Mouse (Mus musculus) G1E (cell line): Measurements from ENCODE around the gene Timm29. TPM values are rescaled to one million over a fixed set of nuclear protein-coding genes. Genes with fewer than 3 reads are reported as not detected.

Source experiments
- ATAC-seq: 2 replicates; pipeline ENCODE4 v1.8.0; 2016; ENCODE audit warnings: mild to moderate bottlenecking; ENCODE audit not compliant: insufficient number of reproducible peaks, poor library complexity, low FRiP score, severe bottlenecking; ENCODE audit errors: extremely low read depth
- DNase-seq: peaks from one replicate; pipeline ENCODE4 v3.0.0; 2012; ENCODE audit warnings: low spot score
- H3K27me3 ChIP-seq: 2 replicates; pipeline ENCODE4 v1.6.1; 2012; ENCODE audit warnings: mild to moderate bottlenecking, low read length, inconsistent platforms; ENCODE audit not compliant: insufficient read depth
- H3K36me3 ChIP-seq: replicated peaks from 2 replicates; pipeline ENCODE3; 2012; ENCODE audit warnings: mild to moderate bottlenecking, inconsistent platforms
- H3K4me1 ChIP-seq: 2 replicates; pipeline ENCODE4 v1.6.1; 2012; ENCODE audit warnings: low read depth, low read length, inconsistent platforms, mixed read lengths; ENCODE audit not compliant: insufficient read depth
- H3K4me3 ChIP-seq: 2 replicates; pipeline ENCODE4 v1.5.1; 2012; ENCODE audit warnings: low read depth, mild to moderate bottlenecking, inconsistent platforms, low read length, moderate library complexity, mixed read lengths
- H3K9me3 ChIP-seq: replicated peaks from 2 replicates; pipeline ENCODE4 v1.6.1; 2012; ENCODE audit warnings: inconsistent platforms
- CTCF ChIP-seq: IDR thresholded peaks from 2 replicates; pipeline ENCODE4 v1.5.1; 2012; ENCODE audit warnings: low read depth, low read length, inconsistent platforms, mixed read lengths
- GATA1 ChIP-seq: IDR thresholded peaks from 2 replicates; pipeline ENCODE4 v1.6.1; 2012; ENCODE audit warnings: borderline replicate concordance, low read length, inconsistent platforms, mixed read lengths
- GATA2 ChIP-seq: IDR thresholded peaks from 2 replicates; pipeline ENCODE4 v1.6.1; 2012; ENCODE audit warnings: low read depth, low read length, inconsistent platforms, borderline replicate concordance
- POLR2AphosphoS5 ChIP-seq: IDR thresholded peaks from 2 replicates; pipeline ENCODE4 v1.6.1; 2012; ENCODE audit warnings: low read depth, low read length, inconsistent platforms; ENCODE audit not compliant: insufficient replicate concordance
- TAL1 ChIP-seq: conservative IDR thresholded peaks from 2 replicates; pipeline ENCODE4 v1.6.1; 2012; ENCODE audit warnings: low read depth, low read length, inconsistent platforms, mixed read lengths
- polyA plus RNA-seq: library from polyadenylated mRNA; stranded (reverse); fragments of >175 nt; gene quantifications from 2 replicates; pipeline ENCODE4 v1.2.3, GENCODE M21; 2012
- total RNA-seq, 2 experiments: library from RNA; stranded (forward) in 1 of 2; stranded (reverse) in 1 of 2; fragments of 200-1000 nt in 1 of 2; fragments of >200 nt in 1 of 2; fragmentation: Nextera tagmentation in 1 of 2; gene quantifications; 2 replicates each; pipeline ENCODE4 v1.2.3; 2014 to 2017

The Timm29 gene
- total and polyA plus RNA-seq, 3 experiments: 18.3 to 35.9 (median 25.5) TPM

DNA sequence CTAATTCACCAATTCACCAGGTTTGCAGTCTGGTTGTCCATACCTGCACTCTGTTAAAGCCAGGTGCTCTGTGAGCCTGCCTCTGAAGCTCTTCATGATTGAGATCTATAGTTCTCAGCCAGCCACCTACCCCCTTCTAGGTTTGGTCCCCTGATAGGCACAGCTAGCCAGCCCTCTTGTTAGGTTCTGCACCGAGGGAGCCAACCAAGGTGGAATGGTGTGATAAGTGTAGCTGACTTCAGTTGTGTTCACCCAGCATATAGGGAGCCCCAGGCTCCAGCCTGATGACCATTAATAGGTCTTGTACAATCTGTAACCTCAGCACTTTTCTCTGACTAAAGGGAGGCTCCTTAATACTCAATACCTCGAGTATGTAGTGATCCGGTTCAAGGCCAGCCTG, 7.7 kb downstream of the Timm29 start:
- Histone ChIP-seq H3K9me3 (no peaks in the 10 kb centered on the region), H3K4me1 (peaks cover 7% of the 10 kb centered on the region), H3K4me3 (no peak overlapping the region), H3K36me3 (peaks cover 43% of the 10 kb centered on the region), H3K27me3 (no peaks in the 10 kb centered on the region)
- ATAC-seq (no peak), DNase-seq (no peak)
- TF ChIP-seq POLR2AphosphoS5: no peak

DNA sequence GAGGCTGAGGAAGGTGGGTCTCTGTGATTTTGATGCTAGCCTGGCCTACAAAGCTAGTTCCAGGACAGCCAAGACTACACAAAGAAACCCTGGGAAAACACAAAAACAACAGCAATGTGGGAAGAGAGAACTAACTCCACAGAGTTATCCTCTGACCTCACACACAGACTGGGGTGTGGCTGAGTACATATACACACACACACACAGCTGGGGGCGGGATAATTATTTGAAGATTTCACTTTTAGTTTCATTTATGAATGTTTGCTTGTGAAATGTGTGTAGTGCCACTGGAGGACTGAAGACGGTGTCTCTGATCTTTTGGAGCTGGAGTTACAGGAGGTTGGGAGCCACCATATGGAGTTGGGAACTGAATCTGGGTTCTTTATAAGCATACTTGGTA, 8.6 kb downstream of the Timm29 start:
- Histone ChIP-seq H3K27me3 (no peaks in the 10 kb centered on the region), H3K4me3 (no peak overlapping the region), H3K4me1 (0 out of 2 replicates have a peak, but pooled peaks cover 2% of the 10 kb centered on the region), H3K36me3 (peaks cover 34% of the 10 kb centered on the region), H3K9me3 (no peaks in the 10 kb centered on the region)
- DNase-seq (no peak), ATAC-seq (no peak)
- TF ChIP-seq GATA2: no peak
- no peak for TF ChIP-seq GATA1
- no peak for TF ChIP-seq CTCF
- TF ChIP-seq TAL1: no peak
- no peak for TF ChIP-seq POLR2AphosphoS5

- ATAC-seq: peak; percentile 15; the same call in 1 of the 2 replicates
- Histone ChIP-seq H3K4me3 (no peak overlapping the region), H3K4me1 (peaks cover 6% of the 10 kb centered on the region; the same call in 1 of the 2 replicates), H3K27me3 (0 out of 2 replicates have a peak, but pooled peaks cover 2% of the 10 kb centered on the region), H3K36me3 (peaks cover 27% of the 10 kb centered on the region), H3K9me3 (no peaks in the 10 kb centered on the region)
- TF ChIP-seq CTCF: peak; percentile 77
- no peak for TF ChIP-seq TAL1
- no peak for TF ChIP-seq GATA2
- peak; percentile 51 for DNase-seq
Observed at GRCm38 (mm10) chr9:21601722-21602399, 9.3 kb downstream of the Timm29 start.

- no peak overlapping the region for H3K4me3 ChIP-seq
- peaks cover 11% of the 10 kb centered on the region for H3K36me3 ChIP-seq
- H3K27me3 ChIP-seq: peaks cover 4% of the 10 kb centered on the region; the same call in 1 of the 2 replicates
- TF ChIP-seq POLR2AphosphoS5: no peak
- no peak for DNase-seq
- peaks cover 8% of the 10 kb centered on the region for H3K4me1 ChIP-seq
- ATAC-seq: no peak
- no peaks in the 10 kb centered on the region for H3K9me3 ChIP-seq
Observed at GRCm38 (mm10) chr9:21604119-21604518, 11.6 kb downstream of the Timm29 start.

DNA sequence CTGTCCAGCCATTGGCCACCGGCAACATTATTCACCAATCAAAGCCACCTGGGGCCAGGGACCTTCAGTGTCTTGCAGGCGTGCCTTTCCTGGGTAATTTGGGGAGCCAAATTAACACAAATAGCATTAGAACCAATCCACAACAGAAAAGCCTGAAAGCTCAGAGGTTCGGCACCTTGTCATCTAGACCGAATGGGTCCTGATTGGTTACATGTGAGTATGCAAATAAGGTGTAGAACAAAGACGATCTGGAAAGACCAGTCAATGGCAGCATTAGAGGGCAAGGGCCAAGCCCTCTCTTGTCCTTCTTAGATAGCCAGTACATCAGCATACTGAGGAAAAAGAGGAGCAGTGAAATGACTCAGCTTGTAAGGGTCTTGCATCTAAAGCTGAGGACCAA, 13.3 kb downstream of the Timm29 start:
- Histone ChIP-seq H3K4me3 (no peak overlapping the region), H3K4me1 (peaks cover 8% of the 10 kb centered on the region), H3K36me3 (no peaks in the 10 kb centered on the region), H3K9me3 (no peaks in the 10 kb centered on the region), H3K27me3 (peaks cover 4% of the 10 kb centered on the region; the same call in 1 of the 2 replicates)
- no peak for DNase-seq
- no peak for ATAC-seq
- TF ChIP-seq GATA2 (no peak), CTCF (no peak), GATA1 (no peak), TAL1 (no peak), POLR2AphosphoS5 (no peak)

DNA sequence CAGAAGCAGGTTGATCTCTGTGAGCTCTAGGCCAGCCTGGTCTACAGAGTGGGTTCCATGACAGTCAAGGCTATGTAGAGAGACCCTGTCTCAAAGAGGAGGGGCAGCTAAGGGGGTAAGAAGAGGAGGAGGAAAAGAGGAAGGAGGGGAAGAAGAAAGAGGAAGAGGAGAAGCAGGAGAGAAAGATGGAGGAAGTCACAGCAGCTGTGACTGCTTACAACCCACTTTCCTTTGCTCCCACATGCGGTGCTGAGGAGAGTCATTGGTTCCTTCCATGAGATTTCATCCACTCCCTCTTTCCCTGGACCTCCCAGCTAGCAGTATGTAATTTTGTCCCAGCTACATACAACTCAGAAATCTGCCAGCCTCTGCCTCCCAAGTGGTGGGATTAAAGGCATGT, 14.1 kb downstream of the Timm29 start:
- TF ChIP-seq GATA2: no peak
- no peak for TF ChIP-seq POLR2AphosphoS5
- TF ChIP-seq TAL1: no peak
- TF ChIP-seq CTCF: no peak
- TF ChIP-seq GATA1: no peak
- no peaks in the 10 kb centered on the region for H3K36me3 ChIP-seq
- no peaks in the 10 kb centered on the region for H3K9me3 ChIP-seq
- H3K4me1 ChIP-seq: peaks cover 8% of the 10 kb centered on the region
- no peak overlapping the region for H3K4me3 ChIP-seq
- no peak for DNase-seq
- peaks cover 4% of the 10 kb centered on the region; the same call in 1 of the 2 replicates for H3K27me3 ChIP-seq
- ATAC-seq: no peak

DNA sequence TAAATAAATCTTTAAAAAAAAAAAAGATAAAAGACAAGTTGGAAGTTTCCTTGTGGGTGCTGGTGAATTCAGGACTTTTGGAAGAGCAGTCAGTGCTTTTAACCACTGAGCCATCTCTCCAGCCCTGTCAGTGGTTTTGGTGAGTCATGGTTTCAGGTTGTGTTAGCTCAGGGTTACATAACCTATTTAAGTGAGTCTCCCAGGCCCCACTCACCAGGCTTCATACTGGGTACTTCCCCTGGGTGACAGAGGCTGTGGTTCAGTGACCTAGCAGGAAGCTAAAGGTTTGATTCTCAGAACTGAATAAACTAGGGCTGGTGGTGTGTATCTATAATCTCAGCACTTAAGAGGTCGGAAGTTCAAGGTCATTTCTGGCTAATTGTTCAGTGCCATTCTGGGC, 17.3 kb downstream of the Timm29 start:
- Histone ChIP-seq H3K27me3 (peaks cover 4% of the 10 kb centered on the region; the same call in 1 of the 2 replicates), H3K4me3 (no peak overlapping the region), H3K9me3 (no peaks in the 10 kb centered on the region), H3K36me3 (peaks cover 2% of the 10 kb centered on the region), H3K4me1 (peaks cover 18% of the 10 kb centered on the region)
- TF ChIP-seq CTCF: no peak
- TF ChIP-seq GATA1: no peak
- TF ChIP-seq GATA2: no peak
- TF ChIP-seq POLR2AphosphoS5: no peak
- TF ChIP-seq TAL1: no peak
- ATAC-seq: no peak
- no peak for DNase-seq
